Mouse (Mus musculus) hindbrain, embryonic 11.5 days (tissue): ENCODE measurements around the gene Gnl3l. TPM values are rescaled to one million over a fixed set of nuclear protein-coding genes. Genes with fewer than 3 reads are reported as not detected.

ENCODE experiments used
- polyA plus RNA-seq: library from polyadenylated mRNA; unstranded; fragments of >200 nt; fragmentation: Nextera tagmentation; extraction: Ambion mirVana; gene quantifications from 2 replicates; pipeline ENCODE4 v1.2.1, GENCODE M21; 2014

Gene Gnl3l
- polyA plus RNA-seq, 1 experiment from 2014 or later, result 48.7 TPM

Other genes starting within 250 kb of the Gnl3l start
- gene Maged2, start 203.0 kb downstream of the Gnl3l start, polyA plus RNA-seq, result 384 and 396 TPM in 2 replicates
- gene Fgd1, start 28.8 kb upstream of the Gnl3l start, polyA plus RNA-seq, result 8.0 and 9.3 TPM in 2 replicates
- gene Tsr2, start 79.2 kb upstream of the Gnl3l start, polyA plus RNA-seq, result 39.1 and 43.1 TPM in 2 replicates
- 11.6 and 20.5 TPM in 2 replicates for gene Wnk3, start 180.8 kb upstream of the Gnl3l start, polyA plus RNA-seq